Mouse (Mus musculus) lung, embryonic 15.5 days (tissue): ENCODE data around the gene Acad12. TPM values are rescaled to one million over a fixed set of nuclear protein-coding genes. Genes with fewer than 3 reads are reported as not detected.
A peak's percentile ranks its signal among the peaks of the same experiment; 100 is the strongest.
"Not testable (repeated sequence)": the region's sequence is repeated elsewhere in the genome, so short reads cannot be mapped to it uniquely, and the experiment has no call there.

Experiments used
- ATAC-seq: fragments of 200-750 bp; cut with Nextera tagmentation; 2 replicates; pipeline ENCODE4 v1.8.0; 2017; ENCODE audit warnings: moderate number of reproducible peaks, borderline replicate concordance; ENCODE audit not compliant: low FRiP score, low TSS enrichment; ENCODE audit errors: extremely low read depth
- H3K27ac ChIP-seq: fragments of 300-500 bp; sonication (generic); 2 replicates; pipeline ENCODE4 v1.5.1; 2015; ENCODE audit warnings: moderate library complexity, mild to moderate bottlenecking, inconsistent platforms
- H3K27me3 ChIP-seq: fragments of 300-500 bp; sonication (generic); 2 replicates; pipeline ENCODE4 v1.6.1; 2015; ENCODE audit warnings: inconsistent platforms
- H3K36me3 ChIP-seq: fragments of 300-500 bp; sonication (generic); 2 replicates; pipeline ENCODE4 v1.6.1; 2015; ENCODE audit warnings: inconsistent platforms
- H3K4me1 ChIP-seq: fragments of 300-500 bp; sonication (generic); 2 replicates; pipeline ENCODE4 v1.6.1; 2015; ENCODE audit warnings: inconsistent platforms
- H3K4me2 ChIP-seq: fragments of 300-500 bp; sonication (generic); 2 replicates; pipeline ENCODE4 v1.6.1; 2015; ENCODE audit warnings: inconsistent platforms, mild to moderate bottlenecking, moderate library complexity
- H3K4me3 ChIP-seq: fragments of 300-500 bp; sonication (generic); 2 replicates; pipeline ENCODE4 v1.5.1; 2015; ENCODE audit warnings: mild to moderate bottlenecking, inconsistent platforms
- H3K9ac ChIP-seq: fragments of 300-500 bp; sonication (generic); 2 replicates; pipeline ENCODE4 v1.6.1; 2015; ENCODE audit warnings: inconsistent platforms
- H3K9me3 ChIP-seq: fragments of 300-500 bp; sonication (generic); 2 replicates; pipeline ENCODE4 v1.6.1; 2016; ENCODE audit warnings: inconsistent platforms
- WGBS: fragments of 180-500 bp; shearing (Covaris S2); methylation state at CpG from one replicate; pipeline ENCODE4 v1.1.7; 2015; 5-methylcytosine and 5-hydroxymethylcytosine counted together
- polyA plus RNA-seq: library from polyadenylated mRNA; unstranded; fragments of >200 nt; fragmentation: Nextera tagmentation; extraction: Ambion mirVana; gene quantifications from 2 replicates; pipeline ENCODE4 v1.2.1, GENCODE M21; 2015

Acad12 gene
- 2.5 and 2.9 TPM in 2 replicates for polyA plus RNA-seq

DNA sequence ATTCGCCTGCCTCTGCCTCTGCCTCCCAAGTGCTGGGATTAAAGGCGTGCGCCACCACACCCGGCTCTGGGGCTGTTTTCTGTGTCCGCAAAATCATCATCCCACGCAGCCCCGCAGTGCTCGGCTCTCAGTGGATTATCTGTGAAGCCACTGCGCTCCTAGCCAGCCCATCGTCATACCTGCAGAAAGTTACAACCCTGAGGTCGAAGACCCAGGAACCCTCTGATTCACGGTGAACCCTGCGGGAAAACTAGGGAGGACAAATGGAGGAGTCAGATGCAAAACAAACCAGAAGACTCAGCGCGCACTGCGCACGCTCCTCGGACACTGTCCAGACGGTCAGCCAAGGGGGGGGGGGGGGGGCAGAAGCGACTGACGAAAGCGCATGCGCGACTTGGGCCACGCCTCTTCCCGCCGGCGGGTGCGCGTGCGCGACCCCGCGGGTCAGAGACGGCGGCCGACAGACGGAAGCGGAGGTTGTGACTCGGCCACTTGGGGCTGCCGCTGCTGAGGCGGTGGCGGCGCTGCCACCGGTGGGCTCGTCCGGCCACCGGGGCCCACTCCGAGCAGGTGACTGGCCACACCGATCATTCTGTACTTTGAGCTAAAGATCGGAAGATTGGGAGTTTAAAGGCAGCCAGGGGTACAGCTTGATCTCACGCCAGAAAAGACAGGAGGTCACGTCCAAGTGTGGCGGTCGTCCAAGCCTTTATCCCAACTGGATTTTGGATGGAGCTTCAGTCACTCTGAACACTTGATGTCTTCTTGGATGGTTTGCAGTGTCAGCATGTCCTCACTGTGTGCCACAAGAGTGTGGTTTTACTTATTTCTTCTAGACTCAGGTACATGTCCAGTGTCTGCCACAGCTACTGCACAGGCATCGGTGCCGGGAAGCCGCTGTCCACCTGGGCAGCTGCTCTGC is at the start of gene Acad12:
Gene Acad12 (minus strand): TSS at position 347 of the 922 bp plus-strand sequence.
- Histone ChIP-seq H3K4me1 (peaks cover 7% of the 10 kb centered on the region), H3K27ac (peak within 1 kb of the TSS; percentile 87), H3K27me3 (no peaks in the 10 kb centered on the region), H3K36me3 (no peaks in the 10 kb centered on the region), H3K4me3 (peak within 1 kb of the TSS; percentile 85), H3K4me2 (peak within 1 kb of the TSS; percentile 65), H3K9me3 (no peaks in the 10 kb centered on the region), H3K9ac (peak within 1 kb of the TSS; percentile 74)
- ATAC-seq, result peak; percentile 87
- under 1% methylated on average over 55 of the region's 58 CpGs for WGBS

DNA sequence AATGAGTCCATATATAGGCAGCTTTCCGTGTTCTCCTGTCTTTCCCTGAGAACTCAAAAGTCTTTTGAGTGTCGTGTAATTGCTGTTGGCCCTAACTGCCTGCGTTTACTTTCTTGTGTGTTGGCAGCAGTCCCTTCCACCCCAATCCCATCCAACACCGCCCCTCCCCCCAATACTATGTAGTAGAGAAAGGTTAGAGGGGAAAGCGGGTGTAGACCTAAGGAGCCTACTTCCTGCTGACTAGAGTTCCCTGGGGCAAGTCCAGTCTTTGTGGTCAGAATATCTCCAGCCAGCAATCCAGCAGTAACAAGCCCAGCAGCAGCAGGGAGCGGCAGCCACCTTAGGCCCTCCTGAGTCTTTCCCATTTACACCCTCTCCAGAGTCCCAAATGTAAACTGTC is 49.7 kb upstream of the Acad12 start:
- no peak for ATAC-seq
- no peak overlapping the region for H3K4me3 ChIP-seq
- H3K36me3 ChIP-seq, result peaks cover 57% of the 10 kb centered on the region

DNA sequence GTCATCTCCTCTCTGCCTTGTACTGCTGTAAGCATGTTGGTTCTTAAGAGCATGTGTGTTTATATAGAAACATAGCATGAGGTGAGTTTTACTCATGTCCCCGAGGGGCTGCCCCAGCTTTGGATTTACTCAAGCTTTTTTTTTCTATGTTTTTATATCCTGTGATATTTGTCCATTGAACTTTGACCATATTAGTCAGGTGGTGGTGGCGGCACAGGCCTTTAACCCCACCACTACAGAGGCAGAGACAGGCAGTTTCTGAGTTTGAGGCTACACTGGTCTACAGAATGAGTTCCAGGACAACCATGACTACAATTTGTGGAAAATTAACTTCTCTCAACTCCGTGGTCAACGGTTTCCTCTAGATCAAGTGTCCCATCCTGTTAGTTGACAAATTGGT is 48.3 kb upstream of the Acad12 start:
- H3K27me3 ChIP-seq, result no peaks in the 10 kb centered on the region
- no peak overlapping the region for H3K4me3 ChIP-seq
- H3K4me1 ChIP-seq, result peaks cover 9% of the 10 kb centered on the region; the same call in 1 of the 2 replicates
- no peak overlapping the region for H3K4me2 ChIP-seq
- WGBS, result 72% methylated on average over 4 of the region's 4 CpGs
- H3K9ac ChIP-seq, result no peak overlapping the region
- H3K9me3 ChIP-seq, result no peaks in the 10 kb centered on the region
- no peak for ATAC-seq
- H3K27ac ChIP-seq, result no peak overlapping the region
- H3K36me3 ChIP-seq, result peaks cover 53% of the 10 kb centered on the region

More for the DNA sequence above, 49.7 kb upstream of the Acad12 start:
- no peak overlapping the region for H3K4me2 ChIP-seq
- WGBS, result 53% methylated on average over 6 of the region's 6 CpGs
- H3K9ac ChIP-seq, result no peak overlapping the region
- no peaks in the 10 kb centered on the region for H3K27me3 ChIP-seq
- no peaks in the 10 kb centered on the region for H3K9me3 ChIP-seq
- peaks cover 9% of the 10 kb centered on the region; the same call in 1 of the 2 replicates for H3K4me1 ChIP-seq
- H3K27ac ChIP-seq, result no peak overlapping the region

DNA sequence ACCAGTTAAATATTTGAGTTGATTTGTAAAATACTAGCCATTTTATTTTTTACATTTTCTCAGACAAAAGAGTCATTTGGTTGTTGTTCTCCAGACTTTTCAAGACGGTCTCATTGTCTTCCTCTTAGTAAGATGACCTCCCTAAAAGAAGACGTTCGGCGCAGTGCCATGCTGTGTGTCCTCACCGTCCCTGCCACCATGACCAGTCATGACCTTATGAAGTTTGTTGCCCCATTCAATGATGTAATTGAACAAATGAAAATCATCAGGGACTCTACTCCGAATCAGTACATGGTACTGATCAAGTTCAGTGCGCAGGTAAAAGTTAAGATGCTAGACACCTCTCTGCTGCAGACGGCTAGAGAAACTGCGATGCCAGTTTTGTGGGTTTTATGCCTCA is 46.2 kb upstream of the Acad12 start:
- WGBS, result 93% methylated on average over 9 of the region's 9 CpGs
- peaks cover 40% of the 10 kb centered on the region for H3K36me3 ChIP-seq
- ATAC-seq, result no peak

DNA sequence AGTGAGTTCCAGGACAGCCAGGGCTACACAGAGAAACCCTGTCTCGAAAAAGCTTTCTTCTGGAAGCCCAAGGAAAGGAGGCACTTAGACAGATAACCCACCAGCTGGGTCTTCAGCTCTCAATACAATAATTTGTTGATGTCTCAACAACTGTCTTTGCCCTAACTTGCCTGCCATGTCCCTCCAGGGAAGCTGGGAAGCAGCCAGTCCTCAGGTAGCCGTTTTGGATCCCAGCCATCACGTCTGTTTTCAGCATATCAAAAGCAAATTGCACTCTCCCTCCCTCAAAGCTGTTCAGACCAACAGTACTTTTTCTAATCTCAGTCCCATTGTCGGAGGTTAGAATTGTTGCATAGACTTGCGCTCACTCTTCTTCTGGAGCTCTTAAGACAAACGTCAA is 45.3 kb upstream of the Acad12 start:
- Histone ChIP-seq H3K27ac (no peak overlapping the region), H3K4me2 (no peak overlapping the region), H3K27me3 (no peaks in the 10 kb centered on the region), H3K4me3 (no peak overlapping the region), H3K9ac (no peak overlapping the region), H3K4me1 (peaks cover 24% of the 10 kb centered on the region; the same call in 1 of the 2 replicates), H3K36me3 (peaks cover 36% of the 10 kb centered on the region), H3K9me3 (no peaks in the 10 kb centered on the region)
- ATAC-seq, result no peak
- WGBS, result 85% methylated on average over 6 of the region's 6 CpGs

More for the DNA sequence above, 46.2 kb upstream of the Acad12 start:
- Histone ChIP-seq H3K27ac (no peak overlapping the region), H3K4me1 (peaks cover 19% of the 10 kb centered on the region; the same call in 1 of the 2 replicates), H3K4me3 (no peak overlapping the region), H3K4me2 (no peak overlapping the region), H3K27me3 (no peaks in the 10 kb centered on the region), H3K9ac (no peak overlapping the region), H3K9me3 (no peaks in the 10 kb centered on the region)

DNA sequence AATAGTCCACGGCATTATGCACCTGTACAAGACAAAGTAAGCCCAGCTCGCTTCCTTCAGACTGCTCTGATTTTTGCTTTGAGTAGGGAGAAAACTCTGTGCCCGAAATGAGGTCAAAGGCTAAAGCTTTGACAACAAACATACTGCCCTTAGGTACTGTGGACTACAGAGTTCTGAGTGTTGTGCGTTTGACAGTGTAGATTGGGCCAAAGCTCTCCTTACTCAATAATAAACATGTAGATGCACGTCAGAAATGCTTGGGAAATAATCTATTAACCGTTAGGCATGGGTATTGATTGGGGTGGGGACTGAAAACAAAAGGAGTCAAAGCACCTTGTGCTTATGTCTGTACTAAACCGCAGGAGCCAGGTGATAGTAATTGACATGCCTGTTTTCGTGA is 44.7 kb upstream of the Acad12 start:
- Histone ChIP-seq H3K4me3 (no peak overlapping the region), H3K4me1 (peaks cover 21% of the 10 kb centered on the region; the same call in 1 of the 2 replicates), H3K27me3 (no peaks in the 10 kb centered on the region), H3K9ac (no peak overlapping the region), H3K4me2 (no peak overlapping the region), H3K36me3 (peaks cover 36% of the 10 kb centered on the region), H3K27ac (no peak overlapping the region), H3K9me3 (no peaks in the 10 kb centered on the region)
- 78% methylated on average over 8 of the region's 8 CpGs for WGBS
- no peak for ATAC-seq

DNA sequence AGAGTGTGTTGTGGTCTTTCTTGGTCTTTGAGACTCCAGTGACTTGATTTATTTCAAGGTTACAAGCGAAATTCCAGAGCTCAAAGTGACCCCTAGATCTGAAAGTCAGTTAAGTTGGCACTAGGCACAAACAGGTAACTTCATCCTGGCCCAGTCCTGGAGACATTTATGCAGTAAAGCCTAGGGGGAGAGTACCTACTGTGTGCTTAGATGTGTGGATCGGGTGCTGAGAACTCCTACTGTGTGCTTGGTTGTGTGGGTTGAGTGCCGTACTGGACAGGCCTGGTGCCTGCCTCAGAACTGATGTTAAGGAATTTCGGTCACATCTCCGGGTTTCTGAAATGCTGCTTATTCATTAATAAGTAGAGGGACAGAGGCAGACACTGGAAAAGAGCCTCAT is 42.8 kb upstream of the Acad12 start:
- peaks cover 32% of the 10 kb centered on the region for H3K36me3 ChIP-seq
- H3K4me3 ChIP-seq, result peak overlapping the region; percentile 82
- H3K9ac ChIP-seq, result peak overlapping the region; percentile 90
- no peaks in the 10 kb centered on the region for H3K27me3 ChIP-seq
- WGBS, result 80% methylated on average over 5 of the region's 5 CpGs
- H3K9me3 ChIP-seq, result no peaks in the 10 kb centered on the region
- H3K4me1 ChIP-seq, result peaks cover 15% of the 10 kb centered on the region; the same call in 1 of the 2 replicates
- no peak overlapping the region for H3K27ac ChIP-seq
- peak overlapping the region; percentile 85 for H3K4me2 ChIP-seq
- no peak for ATAC-seq

DNA sequence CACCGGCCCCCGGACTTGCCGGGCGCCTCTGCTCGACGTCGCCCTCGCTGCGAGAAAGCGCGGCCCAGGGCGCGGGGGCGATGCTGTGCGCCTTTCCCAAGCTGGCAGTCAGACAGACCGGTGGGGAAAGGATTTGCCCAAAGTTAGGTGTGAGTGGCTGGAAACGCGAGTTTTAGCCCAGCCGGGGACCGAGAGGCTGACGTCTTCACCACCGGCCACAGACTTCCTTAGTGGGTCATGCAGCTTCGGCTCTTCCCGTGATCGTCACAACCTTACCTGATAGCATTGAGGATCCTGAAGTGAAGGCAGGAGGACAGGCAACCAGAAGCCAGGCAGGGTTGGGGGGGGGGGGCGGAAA is 42.1 kb upstream of the Acad12 start:
- Histone ChIP-seq H3K27me3 (no peaks in the 10 kb centered on the region), H3K9ac (peak overlapping the region; percentile 90), H3K9me3 (no peaks in the 10 kb centered on the region), H3K4me2 (peak overlapping the region; percentile 85), H3K4me1 (peaks cover 15% of the 10 kb centered on the region; the same call in 1 of the 2 replicates), H3K27ac (peak overlapping the region; percentile 61), H3K36me3 (peaks cover 27% of the 10 kb centered on the region), H3K4me3 (peak overlapping the region; percentile 82)
- ATAC-seq, result peak; percentile 27; the same call in 1 of the 2 replicates
- WGBS, result under 1% methylated on average over 26 of the region's 26 CpGs

DNA sequence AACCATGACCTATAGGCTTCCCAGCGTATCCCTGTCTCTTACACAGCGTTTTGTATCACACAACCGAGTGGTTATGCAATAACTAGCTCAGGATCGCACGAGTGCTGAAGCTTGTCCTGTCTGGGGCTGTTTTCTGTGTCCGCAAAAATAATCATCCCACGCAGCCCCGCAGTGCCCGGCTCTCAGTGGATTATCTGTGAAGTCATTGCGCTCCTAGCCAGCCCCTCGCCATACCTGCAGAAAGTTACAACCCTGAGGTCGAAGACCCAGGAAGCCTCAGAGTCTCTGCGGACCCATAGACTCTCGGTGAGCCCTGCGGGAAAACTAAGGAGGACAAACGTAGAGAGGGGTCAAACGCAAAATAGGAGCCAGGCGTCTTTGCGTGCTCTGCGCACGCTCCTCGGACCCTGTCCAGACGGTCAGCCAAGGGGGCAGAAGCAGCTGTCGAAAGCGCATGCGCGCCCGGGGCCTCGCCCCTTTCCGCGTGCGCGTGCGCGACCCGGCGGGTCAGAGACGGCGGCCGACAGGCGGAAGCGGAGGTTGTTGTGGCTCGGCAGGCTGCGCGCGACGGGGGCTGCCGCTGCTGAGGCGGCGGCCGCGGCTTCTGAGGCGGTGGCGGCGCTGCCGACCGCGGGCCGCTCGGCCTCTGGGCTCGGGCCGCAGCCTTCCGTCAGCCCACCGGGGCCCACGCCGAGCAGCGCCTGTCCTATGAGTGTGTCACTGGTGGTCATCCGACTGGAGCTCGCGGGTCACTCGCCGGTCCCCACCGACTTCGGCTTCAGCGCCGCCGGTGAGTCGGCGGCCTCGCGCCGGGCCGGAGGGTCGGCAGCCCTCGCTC is 41.5 kb upstream of the Acad12 start, which contains the start of the genes Acad10 and Brap:
Gene Acad10 (minus strand): TSS at position 456 of the 838 bp plus-strand sequence.
Gene Brap (plus strand): TSS at position 505 of the 838 bp plus-strand sequence.
- Histone ChIP-seq H3K4me1 (peaks cover 15% of the 10 kb centered on the region; the same call in 1 of the 2 replicates), H3K9ac (peak within 1 kb of the TSS; percentile 90), H3K4me2 (peak within 1 kb of the TSS; percentile 85), H3K27me3 (no peaks in the 10 kb centered on the region), H3K27ac (peak within 1 kb of the TSS; percentile 61), H3K9me3 (no peaks in the 10 kb centered on the region), H3K36me3 (peaks cover 24% of the 10 kb centered on the region), H3K4me3 (peak within 1 kb of the TSS; percentile 82)
- WGBS, result 1% methylated on average over 70 of the region's 85 CpGs
- ATAC-seq, result peak; percentile 91

DNA sequence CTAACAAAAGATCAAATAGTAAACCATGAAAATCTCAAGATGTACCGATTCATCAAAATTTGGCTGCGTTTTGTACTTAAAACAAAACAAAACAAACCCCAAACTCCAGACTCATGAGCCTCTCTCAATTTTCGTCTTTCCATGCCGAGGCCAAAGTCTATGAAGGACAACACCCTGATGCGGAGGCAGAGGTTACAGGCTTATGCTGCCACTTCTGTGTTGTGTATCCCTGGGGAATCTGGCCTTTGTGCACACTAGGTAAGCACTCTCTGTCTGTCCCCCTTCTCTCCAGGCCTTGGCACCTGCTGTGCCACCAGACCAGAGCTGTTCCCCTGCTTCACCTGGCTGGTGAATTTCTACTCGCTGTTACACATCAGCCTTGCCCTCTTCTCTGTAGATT is 38.9 kb upstream of the Acad12 start:
- H3K27ac ChIP-seq, H3K4me3 ChIP-seq, H3K9ac ChIP-seq, H3K4me2 ChIP-seq, H3K36me3 ChIP-seq, H3K9me3 ChIP-seq, ATAC-seq, H3K27me3 ChIP-seq: not testable (repeated sequence)
- H3K4me1 ChIP-seq, result peaks cover 15% of the 10 kb centered on the region; the same call in 1 of the 2 replicates
- 83% methylated on average over 6 of the region's 6 CpGs for WGBS

DNA sequence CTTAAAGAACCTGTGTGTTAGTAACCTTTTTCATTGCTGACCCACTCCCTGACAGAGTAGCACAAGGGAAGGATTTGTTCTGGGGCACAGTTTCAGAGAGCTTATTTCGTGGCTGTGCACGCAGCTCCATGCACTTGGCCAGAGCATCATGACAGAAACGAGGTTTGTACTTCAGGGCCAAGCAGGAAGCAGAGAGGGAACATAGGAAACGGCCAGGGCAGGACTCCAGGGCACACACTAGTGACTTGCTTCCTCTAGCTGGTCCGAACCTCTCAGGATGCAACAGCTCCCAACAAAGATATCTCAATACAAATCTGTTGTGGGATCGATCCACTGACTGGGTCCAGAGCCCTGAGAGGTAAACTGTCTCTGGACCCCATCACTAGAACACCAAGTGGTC is 38.1 kb upstream of the Acad12 start:
- not testable (repeated sequence) for ATAC-seq, H3K4me3 ChIP-seq, H3K9ac ChIP-seq, H3K36me3 ChIP-seq, H3K4me2 ChIP-seq, H3K9me3 ChIP-seq, H3K27ac ChIP-seq, H3K27me3 ChIP-seq
- H3K4me1 ChIP-seq, result peaks cover 13% of the 10 kb centered on the region; the same call in 1 of the 2 replicates
- WGBS, result 65% methylated on average over 6 of the region's 6 CpGs
